Mouse (Mus musculus) hindbrain, embryonic 12.5 days (tissue): ENCODE measurements at regions not wholly inside any gene's neighbourhood (a gene's known extent, or its start where the extent isn't known, plus 50 kb on each side); places are given as distances from the start of the nearest gene placed in this dataset.

ENCODE experiments used
- ATAC-seq: fragments of 200-750 bp; cut with Nextera tagmentation; 2 replicates; pipeline ENCODE4 v1.8.0; 2017; ENCODE audit warnings: moderate TSS enrichment; ENCODE audit not compliant: low FRiP score
- H3K27ac ChIP-seq: fragments of 300-500 bp; sonication (generic); 2 replicates; pipeline ENCODE4 v1.5.1; 2016; ENCODE audit warnings: mild to moderate bottlenecking
- H3K27me3 ChIP-seq: fragments of 300-500 bp; sonication (generic); 2 replicates; pipeline ENCODE4 v1.6.1; 2016; ENCODE audit warnings: mild to moderate bottlenecking
- H3K36me3 ChIP-seq: fragments of 300-500 bp; sonication (generic); 2 replicates; pipeline ENCODE4 v1.6.1; 2016; ENCODE audit warnings: mild to moderate bottlenecking
- H3K4me1 ChIP-seq: fragments of 300-500 bp; sonication (generic); 2 replicates; pipeline ENCODE4 v1.6.1; 2016
- H3K4me2 ChIP-seq: fragments of 300-500 bp; sonication (generic); replicated peaks from 2 replicates; pipeline ENCODE4 v1.6.1; 2016; ENCODE audit warnings: mild to moderate bottlenecking
- H3K4me3 ChIP-seq: fragments of 300-500 bp; sonication (generic); 2 replicates; pipeline ENCODE4 v1.5.1; 2016; ENCODE audit warnings: mild to moderate bottlenecking
- H3K9ac ChIP-seq: fragments of 300-500 bp; sonication (generic); 2 replicates; pipeline ENCODE4 v1.6.1; 2016; ENCODE audit warnings: mild to moderate bottlenecking, moderate library complexity
- H3K9me3 ChIP-seq: fragments of 300-500 bp; sonication (generic); replicated peaks from 2 replicates; pipeline ENCODE4 v1.6.1; 2016; ENCODE audit warnings: mild to moderate bottlenecking
- WGBS: fragments of 180-500 bp; shearing (Covaris S2); methylation state at CpG from one replicate; pipeline ENCODE4 v1.1.7; 2016; 5-methylcytosine and 5-hydroxymethylcytosine counted together

- Histone ChIP-seq H3K27me3 (no peaks in the 10 kb centered on the region), H3K4me2 (no peak overlapping the region), H3K4me1 (no peaks in the 10 kb centered on the region), H3K9ac (no peak overlapping the region), H3K27ac (no peak overlapping the region), H3K36me3 (no peaks in the 10 kb centered on the region), H3K9me3 (no peaks in the 10 kb centered on the region), H3K4me3 (no peak overlapping the region)
- WGBS = 69% methylated on average over 11 of the region's 11 CpGs
- ATAC-seq = no peak
Measured at GRCm38 (mm10) chr2:167878255-167878865, 53.5 kb upstream of the Ptpn1 start.

DNA sequence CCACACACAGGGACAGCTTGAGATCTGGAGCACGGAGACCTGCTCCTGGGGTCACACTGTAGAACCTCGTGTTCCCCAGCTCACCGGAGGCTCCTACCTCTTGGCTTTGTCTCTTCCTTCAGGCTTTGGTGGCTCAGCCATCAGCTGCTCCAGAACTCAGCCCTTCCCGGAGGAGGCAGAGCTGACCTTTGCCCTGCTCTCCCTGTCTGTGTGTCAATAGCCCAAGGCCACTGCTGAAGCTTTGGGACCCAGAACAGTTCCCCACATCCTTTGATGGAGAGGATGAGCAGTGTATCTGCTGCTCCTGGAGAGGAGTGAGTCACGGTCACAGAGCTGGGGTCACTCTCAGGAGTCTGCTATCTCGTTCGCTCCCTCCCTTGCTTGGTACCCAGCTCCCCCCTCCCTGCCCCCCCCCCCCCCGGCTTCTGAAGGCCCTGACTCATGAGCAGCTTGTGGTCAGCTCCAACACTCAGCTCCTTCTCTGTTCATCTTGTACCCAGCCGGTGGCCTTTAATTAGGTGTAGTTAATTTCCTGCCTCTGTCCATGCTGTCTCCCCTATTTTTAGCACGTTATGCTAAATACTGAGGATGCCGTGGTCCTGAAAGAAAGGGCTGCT, 54.5 kb upstream of the Ptpn1 start:
- no peak overlapping the region for H3K4me2 ChIP-seq
- no peaks in the 10 kb centered on the region for H3K4me1 ChIP-seq
- WGBS = 60% methylated on average over 10 of the region's 11 CpGs
- H3K9ac ChIP-seq = no peak overlapping the region
- H3K9me3 ChIP-seq = no peaks in the 10 kb centered on the region
- no peak overlapping the region for H3K27ac ChIP-seq
- no peaks in the 10 kb centered on the region for H3K36me3 ChIP-seq
- no peak for ATAC-seq
- no peak overlapping the region for H3K4me3 ChIP-seq
- no peaks in the 10 kb centered on the region for H3K27me3 ChIP-seq

DNA sequence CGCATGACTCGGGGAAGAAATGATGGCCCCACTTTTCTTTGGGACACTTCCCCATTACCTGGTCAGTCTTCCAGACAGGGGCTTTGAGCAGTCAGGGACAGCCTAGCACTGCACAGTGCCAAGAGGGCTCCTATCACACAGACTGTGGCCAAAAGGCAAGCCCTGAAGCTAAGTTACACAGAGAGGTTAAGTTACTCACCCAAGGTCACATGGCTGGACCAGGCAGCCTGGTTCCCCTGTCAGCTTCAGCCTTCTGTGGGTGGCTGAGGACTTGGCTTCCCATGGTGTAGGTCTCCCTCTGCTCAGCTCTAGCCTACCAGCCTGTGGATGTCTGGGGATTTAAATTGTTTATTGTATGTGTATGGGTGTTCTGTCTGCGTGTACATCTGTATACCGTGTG, 59.4 kb upstream of the Ptpn1 start:
- WGBS = 91% methylated on average over 4 of the region's 4 CpGs
- H3K27me3 ChIP-seq = no peaks in the 10 kb centered on the region
- H3K27ac ChIP-seq = no peak overlapping the region
- H3K4me1 ChIP-seq = no peaks in the 10 kb centered on the region; the same call in 1 of the 2 replicates
- H3K4me3 ChIP-seq = no peak overlapping the region
- no peaks in the 10 kb centered on the region for H3K36me3 ChIP-seq
- ATAC-seq = no peak
- no peaks in the 10 kb centered on the region for H3K9me3 ChIP-seq
- H3K9ac ChIP-seq = no peak overlapping the region
- no peak overlapping the region for H3K4me2 ChIP-seq

- no peaks in the 10 kb centered on the region for H3K36me3 ChIP-seq
- H3K4me1 ChIP-seq = no peaks in the 10 kb centered on the region; the same call in 1 of the 2 replicates
- no peaks in the 10 kb centered on the region for H3K27me3 ChIP-seq
- no peaks in the 10 kb centered on the region for H3K9me3 ChIP-seq
- no peak overlapping the region for H3K4me2 ChIP-seq
- ATAC-seq = no peak
- H3K4me3 ChIP-seq = no peak overlapping the region
- 85% methylated on average over 6 of the region's 6 CpGs for WGBS
- no peak overlapping the region for H3K27ac ChIP-seq
- H3K9ac ChIP-seq = no peak overlapping the region
Measured at GRCm38 (mm10) chr2:167870153-167870552, 61.7 kb upstream of the Ptpn1 start.

- H3K9me3 ChIP-seq = no peaks in the 10 kb centered on the region
- H3K4me2 ChIP-seq = no peak overlapping the region
- no peak overlapping the region for H3K27ac ChIP-seq
- H3K27me3 ChIP-seq = no peaks in the 10 kb centered on the region
- no peak overlapping the region for H3K9ac ChIP-seq
- H3K4me1 ChIP-seq = peaks cover 6% of the 10 kb centered on the region
- no peaks in the 10 kb centered on the region for H3K36me3 ChIP-seq
- no peak overlapping the region for H3K4me3 ChIP-seq
- no peak for ATAC-seq
- 61% methylated on average over 10 of the region's 10 CpGs for WGBS
Measured at GRCm38 (mm10) chr2:167866751-167867150, 65.1 kb upstream of the Ptpn1 start.

- Histone ChIP-seq H3K4me1 (peaks cover 13% of the 10 kb centered on the region), H3K27ac (no peak overlapping the region), H3K4me2 (no peak overlapping the region), H3K9ac (no peak overlapping the region), H3K27me3 (no peaks in the 10 kb centered on the region), H3K36me3 (no peaks in the 10 kb centered on the region), H3K4me3 (no peak overlapping the region), H3K9me3 (no peaks in the 10 kb centered on the region)
- WGBS = 90% methylated on average over 3 of the region's 3 CpGs
- no peak for ATAC-seq
Measured at GRCm38 (mm10) chr2:167865525-167865924, 66.3 kb upstream of the Ptpn1 start.

DNA sequence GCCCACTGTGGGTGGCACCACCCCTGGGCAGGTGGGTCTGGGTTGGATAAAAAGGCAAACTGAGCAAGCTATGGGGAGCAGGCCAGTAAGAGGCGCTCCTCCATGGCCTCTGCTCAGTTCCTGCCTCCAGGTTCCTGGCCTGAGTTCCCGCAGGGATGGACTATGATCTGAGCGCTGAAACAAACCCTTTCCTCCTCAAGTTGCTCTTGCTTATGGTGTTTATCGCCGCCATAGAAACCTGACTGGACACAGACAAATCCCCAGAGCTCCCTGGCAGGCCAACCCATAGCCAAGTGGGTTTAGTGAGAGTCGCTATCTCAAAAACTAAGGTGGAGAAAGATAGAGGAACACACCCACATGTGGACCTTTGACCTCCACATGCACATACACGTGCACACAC, 67.2 kb upstream of the Ptpn1 start:
- peaks cover 15% of the 10 kb centered on the region for H3K4me1 ChIP-seq
- no peak overlapping the region for H3K4me3 ChIP-seq
- 77% methylated on average over 7 of the region's 7 CpGs for WGBS
- H3K9me3 ChIP-seq = no peaks in the 10 kb centered on the region
- no peak overlapping the region for H3K27ac ChIP-seq
- no peak for ATAC-seq
- H3K4me2 ChIP-seq = no peak overlapping the region
- no peak overlapping the region for H3K9ac ChIP-seq
- no peaks in the 10 kb centered on the region for H3K36me3 ChIP-seq
- H3K27me3 ChIP-seq = no peaks in the 10 kb centered on the region

DNA sequence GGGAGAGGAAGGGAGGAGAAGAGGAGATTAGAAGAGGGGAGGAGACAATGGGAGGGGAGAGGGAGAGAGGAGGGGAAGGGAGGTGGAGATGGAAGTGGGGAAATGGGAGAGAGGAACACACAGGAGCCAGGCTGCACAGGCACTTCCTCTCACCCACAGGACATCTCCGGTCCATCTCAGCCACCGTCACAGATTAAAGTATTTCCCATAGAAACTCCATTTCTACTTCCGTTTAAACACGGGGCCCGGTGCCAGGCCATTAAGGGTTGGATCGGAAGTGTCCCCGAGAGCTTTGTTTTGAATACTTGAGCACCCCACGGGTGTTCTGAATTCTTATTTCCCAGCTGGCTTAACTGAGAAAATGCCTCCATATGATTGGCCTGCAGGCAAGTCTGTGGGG, 67.6 kb upstream of the Ptpn1 start:
- H3K4me3 ChIP-seq = no peak overlapping the region
- H3K4me1 ChIP-seq = peaks cover 15% of the 10 kb centered on the region
- H3K36me3 ChIP-seq = no peaks in the 10 kb centered on the region
- no peak overlapping the region for H3K27ac ChIP-seq
- no peaks in the 10 kb centered on the region for H3K27me3 ChIP-seq
- no peak overlapping the region for H3K4me2 ChIP-seq
- H3K9ac ChIP-seq = no peak overlapping the region
- WGBS = 48% methylated on average over 8 of the region's 8 CpGs
- no peak for ATAC-seq
- no peaks in the 10 kb centered on the region for H3K9me3 ChIP-seq

GRCm38 (mm10) chr2:167863616-167864015, 68.2 kb upstream of the Ptpn1 start:
- Histone ChIP-seq H3K4me3 (no peak overlapping the region), H3K27ac (no peak overlapping the region), H3K36me3 (no peaks in the 10 kb centered on the region), H3K9me3 (no peaks in the 10 kb centered on the region), H3K27me3 (no peaks in the 10 kb centered on the region), H3K4me2 (no peak overlapping the region), H3K4me1 (peaks cover 15% of the 10 kb centered on the region), H3K9ac (no peak overlapping the region)
- 65% methylated on average over 6 of the region's 6 CpGs for WGBS
- ATAC-seq = no peak

GRCm38 (mm10) chr2:167861178-167861520, 70.7 kb upstream of the Ptpn1 start:
- H3K4me2 ChIP-seq = no peak overlapping the region
- no peaks in the 10 kb centered on the region for H3K36me3 ChIP-seq
- 93% methylated on average over 2 of the region's 2 CpGs for WGBS
- no peak overlapping the region for H3K9ac ChIP-seq
- H3K27ac ChIP-seq = no peak overlapping the region
- no peaks in the 10 kb centered on the region for H3K9me3 ChIP-seq
- no peak overlapping the region for H3K4me3 ChIP-seq
- H3K4me1 ChIP-seq = peaks cover 15% of the 10 kb centered on the region
- ATAC-seq = no peak
- no peaks in the 10 kb centered on the region for H3K27me3 ChIP-seq

DNA sequence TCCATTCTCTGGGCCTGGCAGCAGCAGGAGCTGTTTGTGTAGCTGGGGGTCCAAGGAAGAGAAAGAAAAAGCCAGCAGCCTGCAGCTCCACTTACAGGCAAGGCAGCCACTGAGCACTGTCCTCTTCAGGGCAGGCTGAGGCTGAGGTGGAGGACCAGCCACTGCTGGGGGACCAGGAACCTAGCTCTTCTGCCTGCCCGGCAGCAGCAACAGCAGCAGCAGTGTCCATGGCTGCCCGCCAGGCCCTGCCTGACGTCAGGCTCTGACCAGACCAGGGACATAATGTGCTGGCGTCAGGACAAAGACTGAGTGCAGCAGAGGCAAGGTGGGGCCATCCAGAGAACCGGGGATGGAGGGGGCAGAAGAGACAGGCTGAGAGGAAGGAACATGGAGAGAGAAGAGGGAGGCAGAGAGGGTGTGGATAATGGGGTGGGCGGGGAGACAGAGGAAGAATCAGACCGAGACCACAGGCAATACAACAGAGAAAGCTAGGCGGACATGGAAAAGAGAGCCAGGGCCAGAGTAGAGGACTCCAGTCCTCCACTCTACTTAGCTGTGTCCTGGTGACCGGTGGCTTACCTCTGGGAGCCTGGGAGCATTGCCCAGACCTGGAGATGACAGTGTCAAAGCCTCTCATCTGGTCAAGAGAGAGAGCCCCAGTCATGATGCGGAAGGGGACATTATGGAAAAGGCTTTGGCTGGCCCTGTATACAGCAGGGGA, 71.2 kb upstream of the Ptpn1 start:
- H3K4me2 ChIP-seq = no peak overlapping the region
- H3K36me3 ChIP-seq = no peaks in the 10 kb centered on the region
- no peak overlapping the region for H3K4me3 ChIP-seq
- H3K27ac ChIP-seq = no peak overlapping the region
- peaks cover 15% of the 10 kb centered on the region for H3K4me1 ChIP-seq
- 45% methylated on average over 10 of the region's 10 CpGs for WGBS
- 0 out of 2 replicates have a peak overlapping the region, but pooled peaks have one; percentile 0 for H3K9ac ChIP-seq
- H3K27me3 ChIP-seq = no peaks in the 10 kb centered on the region
- H3K9me3 ChIP-seq = no peaks in the 10 kb centered on the region
- no peak for ATAC-seq

- Histone ChIP-seq H3K9ac (no peak overlapping the region), H3K9me3 (no peaks in the 10 kb centered on the region), H3K27me3 (no peaks in the 10 kb centered on the region), H3K4me1 (peaks cover 15% of the 10 kb centered on the region), H3K4me3 (no peak overlapping the region), H3K4me2 (no peak overlapping the region), H3K27ac (no peak overlapping the region), H3K36me3 (no peaks in the 10 kb centered on the region)
- ATAC-seq = no peak
- 70% methylated on average over 10 of the region's 10 CpGs for WGBS
Measured at GRCm38 (mm10) chr2:167859575-167859974, 72.3 kb upstream of the Ptpn1 start.

- Histone ChIP-seq H3K4me1 (peaks cover 9% of the 10 kb centered on the region; the same call in 1 of the 2 replicates), H3K9me3 (no peaks in the 10 kb centered on the region), H3K36me3 (no peaks in the 10 kb centered on the region), H3K27ac (no peak overlapping the region), H3K4me3 (no peak overlapping the region), H3K27me3 (no peaks in the 10 kb centered on the region), H3K4me2 (no peak overlapping the region), H3K9ac (no peak overlapping the region)
- 79% methylated on average over 10 of the region's 10 CpGs for WGBS
- no peak for ATAC-seq
Measured at GRCm38 (mm10) chr2:167858346-167858745, 73.5 kb upstream of the Ptpn1 start.
